Mouse (Mus musculus) CH12.LX (cell line): ENCODE data around the gene Vangl2. TPM values are rescaled to one million over a fixed set of nuclear protein-coding genes. Genes with fewer than 3 reads are reported as not detected.

ENCODE experiments used
- DNase-seq: peaks from one replicate; pipeline ENCODE4 v3.0.0-alpha.2; 2013; ENCODE audit errors: extremely low read depth
- H3K27ac ChIP-seq: 2 replicates; pipeline ENCODE4 v1.5.1; 2012; ENCODE audit warnings: low read depth, mild to moderate bottlenecking, control low read depth, moderate library complexity; ENCODE audit not compliant: insufficient read depth
- H3K27me3 ChIP-seq: replicated peaks from 2 replicates; pipeline ENCODE3; 2012; ENCODE audit warnings: inconsistent platforms
- H3K36me3 ChIP-seq, 2 experiments: replicated peaks in 1 of 2; 2 replicates each; pipeline versions ENCODE3 to v1.6.1; 2012; ENCODE audit warnings: inconsistent platforms in 1 of 2, low read length in 1 of 2, mild to moderate bottlenecking in 1 of 2, mixed read lengths in 1 of 2, moderate library complexity in 1 of 2; ENCODE audit not compliant: control insufficient read depth in 1 of 2, insufficient read depth in 1 of 2
- H3K4me1 ChIP-seq, 2 experiments: 2 replicates each; pipeline ENCODE4 v1.6.1; 2012; ENCODE audit warnings: inconsistent platforms in 1 of 2, moderate library complexity in 1 of 2; ENCODE audit not compliant: insufficient read depth in 2 of 2, control insufficient read depth in 1 of 2
- H3K4me2 ChIP-seq: 2 replicates; pipeline ENCODE4 v1.6.1; 2012; ENCODE audit warnings: low read depth, mild to moderate bottlenecking, control low read depth; ENCODE audit not compliant: poor library complexity, insufficient read depth, severe bottlenecking
- H3K4me3 ChIP-seq, 3 experiments: fragments of 150-350 bp in 1 of 3; sonication (generic) in 1 of 3; replicated peaks in 1 of 3; 2 replicates each; pipeline versions ENCODE3 to v1.5.1; 2011 to 2012; ENCODE audit warnings: low read depth in 2 of 3, low read length in 2 of 3, mild to moderate bottlenecking in 2 of 3, moderate library complexity in 2 of 3, control low read depth in 1 of 3, improper control_type of control experiment in 1 of 3, inconsistent platforms in 1 of 3, mixed read lengths in 1 of 3; ENCODE audit not compliant: poor library complexity in 1 of 3
- H3K79me2 ChIP-seq: replicated peaks from 2 replicates; pipeline ENCODE4 v1.6.1; 2012; ENCODE audit warnings: mild to moderate bottlenecking, moderate library complexity; ENCODE audit not compliant: control insufficient read depth, poor library complexity, insufficient read depth, severe bottlenecking; ENCODE audit errors: extremely low read depth
- H3K9ac ChIP-seq: 2 replicates; pipeline ENCODE4 v1.6.1; 2012; ENCODE audit warnings: low read depth, mild to moderate bottlenecking, control low read depth, moderate library complexity; ENCODE audit not compliant: insufficient read depth
- H3K9me3 ChIP-seq: replicated peaks from 2 replicates; pipeline ENCODE3; 2012; ENCODE audit warnings: low read length, inconsistent platforms, mixed read lengths
- BHLHE40 ChIP-seq: IDR thresholded peaks from 2 replicates; pipeline ENCODE4 v1.6.1; 2011; ENCODE audit warnings: mild to moderate bottlenecking, low read depth, low read length, improper control_type of control experiment
- CHD2 ChIP-seq: IDR thresholded peaks from 2 replicates; pipeline ENCODE4 v1.6.1; 2011; ENCODE audit warnings: low read length, improper control_type of control experiment
- CTCF ChIP-seq, 2 experiments: IDR thresholded peaks in 1 of 2; conservative IDR thresholded peaks in 1 of 2; 2 replicates each; pipeline ENCODE4 v1.5.1; 2011 to 2012; ENCODE audit warnings: low read depth in 2 of 2, low read length in 2 of 2, improper control_type of control experiment in 1 of 2, inconsistent platforms in 1 of 2, mild to moderate bottlenecking in 1 of 2, moderate library complexity in 1 of 2
- E2F4 ChIP-seq: IDR thresholded peaks from 2 replicates; pipeline ENCODE4 v1.6.1; 2011; ENCODE audit warnings: low read depth, low read length, improper control_type of control experiment; ENCODE audit not compliant: insufficient replicate concordance
- ELF1 ChIP-seq: IDR thresholded peaks from 2 replicates; pipeline ENCODE4 v1.6.1; 2014; ENCODE audit warnings: low read depth, mild to moderate bottlenecking, inconsistent platforms, low read length, improper control_type of control experiment
- EP300 ChIP-seq: IDR thresholded peaks from 2 replicates; pipeline ENCODE4 v1.6.1; 2011; ENCODE audit warnings: low read length, improper control_type of control experiment
- GABPA ChIP-seq: IDR thresholded peaks from 2 replicates; pipeline ENCODE4 v1.6.1; 2012; ENCODE audit warnings: low read depth, low read length, improper control_type of control experiment, inconsistent platforms; ENCODE audit not compliant: insufficient replicate concordance
- HCFC1 ChIP-seq: IDR thresholded peaks from 2 replicates; pipeline ENCODE4 v1.6.1; 2012; ENCODE audit warnings: low read depth, mild to moderate bottlenecking, inconsistent platforms, low read length, improper control_type of control experiment
- IRF4 ChIP-seq: IDR thresholded peaks from 2 replicates; pipeline ENCODE4 v1.6.1; 2014; ENCODE audit warnings: low read depth, mild to moderate bottlenecking, inconsistent platforms, low read length, improper control_type of control experiment
- JUND ChIP-seq: conservative IDR thresholded peaks from 2 replicates; pipeline ENCODE4 v1.6.1; 2011; ENCODE audit warnings: low read depth, low read length, improper control_type of control experiment
- KAT2A ChIP-seq: IDR thresholded peaks from 2 replicates; pipeline ENCODE4 v1.6.1; 2012; ENCODE audit warnings: low read length, improper control_type of control experiment, inconsistent platforms; ENCODE audit not compliant: insufficient replicate concordance
- MXI1 ChIP-seq: IDR thresholded peaks from 2 replicates; pipeline ENCODE4 v1.6.1; 2011; ENCODE audit warnings: mild to moderate bottlenecking, low read depth, low read length, improper control_type of control experiment
- MYC ChIP-seq: IDR thresholded peaks from 2 replicates; pipeline ENCODE4 v1.6.1; 2011; ENCODE audit warnings: low read depth, mild to moderate bottlenecking, improper control_type of control experiment, low read length
- POLR2AphosphoS2 ChIP-seq: IDR thresholded peaks from 2 replicates; pipeline ENCODE4 v1.6.1; 2011; ENCODE audit warnings: low read depth, low read length, improper control_type of control experiment
- RAD21 ChIP-seq: IDR thresholded peaks from 2 replicates; pipeline ENCODE4 v1.6.1; 2011; ENCODE audit warnings: low read depth, mild to moderate bottlenecking, low read length, improper control_type of control experiment, moderate library complexity
- RCOR1 ChIP-seq: conservative IDR thresholded peaks from 2 replicates; pipeline ENCODE4 v1.6.1; 2012; ENCODE audit warnings: low read depth, mild to moderate bottlenecking, inconsistent platforms, low read length, improper control_type of control experiment
- SIN3A ChIP-seq: IDR thresholded peaks from 2 replicates; pipeline ENCODE4 v1.6.1; 2012; ENCODE audit warnings: low read length, improper control_type of control experiment, inconsistent platforms
- SMC3 ChIP-seq: IDR thresholded peaks from 2 replicates; pipeline ENCODE4 v1.6.1; 2011; ENCODE audit warnings: low read depth, low read length, improper control_type of control experiment
- TCF12 ChIP-seq: IDR thresholded peaks from 2 replicates; pipeline ENCODE4 v1.6.1; 2014; ENCODE audit warnings: low read depth, mild to moderate bottlenecking, inconsistent platforms, low read length, improper control_type of control experiment
- USF1 ChIP-seq: IDR thresholded peaks from 2 replicates; pipeline ENCODE4 v1.6.1; 2014; ENCODE audit warnings: low read depth, mild to moderate bottlenecking, inconsistent platforms, low read length, improper control_type of control experiment
- ZC3H11A ChIP-seq: IDR thresholded peaks from 2 replicates; pipeline ENCODE4 v1.6.1; 2012; ENCODE audit warnings: low read depth, mild to moderate bottlenecking, inconsistent platforms, low read length, improper control_type of control experiment
- ZKSCAN1 ChIP-seq: IDR thresholded peaks from 2 replicates; pipeline ENCODE4 v1.6.1; 2012; ENCODE audit warnings: low read depth, inconsistent platforms, low read length, improper control_type of control experiment, borderline replicate concordance
- dilution Hi-C: fragments of 300-500 bp; cut with MboI; formaldehyde crosslinking; loops from 2 replicates; pipeline ENCODE4 v1.14.3; 2020; ENCODE audit warnings: low sequenced_read_pairs; ENCODE audit not compliant: extremely low pct_unique_long_range_greater_than_20kb, extremely low pct_ligation_motif_present
- in situ Hi-C: fragments of 300-500 bp; cut with MboI; formaldehyde crosslinking; loops from 3 replicates; pipeline ENCODE4 v1.14.3; 2019; ENCODE audit warnings: low sequenced_read_pairs, low pct_ligation_motif_present, low pct_unique_long_range_greater_than_20kb, mixed read lengths
- polyA plus RNA-seq: library from polyadenylated mRNA; unstranded; fragments of >175 nt; gene quantifications from 2 replicates; pipeline ENCODE4 v1.2.1, GENCODE M21; 2012; ENCODE audit warnings: low read depth; ENCODE audit not compliant: insufficient read length
- total RNA-seq, 2 experiments: library from RNA; depleted of rRNA; stranded (reverse); fragments of 300-350 nt in 1 of 2; fragments of >200 nt in 1 of 2; gene quantifications; 2 replicates each; pipeline ENCODE4 v1.2.3; 2012 to 2014

Gene Vangl2
- total and polyA plus RNA-seq, 3 experiments = 3.6 to 7.9 (median 7.3) TPM

DNA sequence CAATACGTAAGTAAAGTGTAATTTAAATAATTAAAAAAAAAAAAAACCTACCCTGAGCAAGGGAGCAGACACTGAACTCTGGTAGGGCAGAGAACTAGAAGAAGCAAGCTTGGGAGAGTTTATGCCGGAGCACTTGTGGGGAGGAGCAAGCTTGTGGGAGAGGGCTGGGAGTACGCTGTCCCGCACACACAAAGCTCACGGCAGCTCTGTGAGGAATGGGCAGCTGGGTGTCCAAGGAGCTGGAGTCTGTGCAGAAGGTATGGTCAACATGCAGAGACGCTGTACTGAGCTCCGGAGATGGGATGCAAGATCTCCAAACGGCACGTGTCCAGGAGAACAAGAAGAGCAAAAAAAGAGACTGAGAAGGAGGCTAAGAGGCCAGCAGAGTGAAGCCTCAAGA lies 13.5 kb downstream of the Vangl2 start:
- Histone ChIP-seq H3K4me1 (peaks cover 9 to 36% of the 10 kb centered on the region in 2 experiments), H3K4me3 (no peak overlapping the region), H3K4me2 (no peak overlapping the region), H3K9me3 (no peaks in the 10 kb centered on the region), H3K79me2 (no peaks in the 10 kb centered on the region), H3K27me3 (no peaks in the 10 kb centered on the region), H3K27ac (no peak overlapping the region), H3K9ac (no peak overlapping the region), H3K36me3 (peaks cover 2 to 42% of the 10 kb centered on the region in 2 experiments)
- in situ Hi-C loops = no loop called here
- dilution Hi-C loops = no loop called here
- no peak for DNase-seq
- TF ChIP-seq MYC (no peak), USF1 (no peak), ZKSCAN1 (no peak), CHD2 (no peak), SMC3 (no peak), RCOR1 (no peak), ZC3H11A (no peak), GABPA (no peak), TCF12 (no peak), BHLHE40 (no peak), JUND (no peak), HCFC1 (no peak), EP300 (no peak), MXI1 (no peak), ELF1 (no peak), RAD21 (no peak), KAT2A (no peak), IRF4 (no peak), SIN3A (no peak), CTCF (conservative IDR thresholded peaks at IDR 0.05 in 1 of 2, IDR thresholded peaks at IDR 0.05 in 1 of 2; ENCODE audit: low read depth in 2 of 2, low read length in 2 of 2) (no peak)
- TF ChIP-seq, all 38 proteins: peak for 0

DNA sequence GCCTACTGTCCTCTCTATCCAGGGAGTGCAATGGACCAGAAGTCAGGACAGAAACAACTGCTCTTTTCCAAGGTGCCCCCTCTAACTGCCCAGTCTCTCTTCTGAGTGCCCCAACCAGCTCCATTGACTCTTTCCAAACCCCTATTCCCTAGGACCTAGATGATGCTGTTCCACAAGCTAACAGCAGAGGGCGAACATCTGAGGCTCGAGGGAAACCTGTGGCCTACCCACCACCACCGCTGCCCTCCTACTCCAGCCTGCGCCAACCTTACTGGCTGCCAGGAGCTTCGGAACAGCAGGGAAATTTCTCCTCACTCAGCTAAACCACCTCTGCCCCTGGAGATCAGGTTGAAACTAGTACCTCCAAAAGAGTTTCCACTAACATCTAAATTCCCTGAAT lies 16.2 kb downstream of the Vangl2 start:
- H3K27me3 ChIP-seq = no peaks in the 10 kb centered on the region
- H3K36me3 ChIP-seq = peaks cover 15 to 59% of the 10 kb centered on the region in 2 experiments
- no peak overlapping the region for H3K9ac ChIP-seq
- dilution Hi-C loops = no loop called here
- H3K4me3 ChIP-seq = no peak overlapping the region
- peak; percentile 63 for DNase-seq
- no peak for TF ChIP-seq E2F4
- no peak for TF ChIP-seq KAT2A
- no peak for TF ChIP-seq EP300
- no peak for TF ChIP-seq POLR2AphosphoS2
- TF ChIP-seq SMC3 = peak; percentile 67
- peak; percentile 36 for TF ChIP-seq RAD21
- TF ChIP-seq CTCF (conservative IDR thresholded peaks at IDR 0.05 in 1 of 2, IDR thresholded peaks at IDR 0.05 in 1 of 2; ENCODE audit: low read depth in 2 of 2, low read length in 2 of 2) = peak; percentile 39 to 72; a peak in 3 of 4 replicates
- no peak for TF ChIP-seq GABPA
- H3K4me1 ChIP-seq = peaks cover 0 to 12% of the 10 kb centered on the region in 2 experiments; a peak in 2 of 4 replicates
- H3K27ac ChIP-seq = no peak overlapping the region
- in situ Hi-C loops = no loop called here
- H3K4me2 ChIP-seq = no peak overlapping the region
- H3K9me3 ChIP-seq = no peaks in the 10 kb centered on the region
- H3K79me2 ChIP-seq = no peaks in the 10 kb centered on the region
